Mouse (Mus musculus): ENCODE measurements around the gene Olfr809. TPM values are rescaled to one million over a fixed set of nuclear protein-coding genes. Genes with fewer than 3 reads are reported as not detected.

Olfr809 gene
- not detected for total RNA-seq (2022)

- DNase-seq (ENCODE audit: low spot score): no peak
Observed at GRCm38 (mm10) chr10:129774338-129774737, at the start of gene Olfr809. Gene Olfr809 (plus strand): TSS chr10:129774638.

GRCm38 (mm10) chr10:129729275-129729674 is 45.2 kb upstream of the Olfr809 start, which contains the start of gene Olfr805:
Gene Olfr805 (minus strand): TSS chr10:129729375.
- no peak for DNase-seq (ENCODE audit: low spot score)

GRCm38 (mm10) chr10:129741821-129742220 is 32.6 kb upstream of the Olfr809 start, which contains the start of gene Olfr806:
Gene Olfr806 (minus strand): TSS chr10:129741921.
- DNase-seq (ENCODE audit: low spot score): no peak

GRCm38 (mm10) chr10:129757693-129758092 is 16.7 kb upstream of the Olfr809 start, which contains the start of gene Olfr807:
Gene Olfr807 (minus strand): TSS chr10:129757793.
- no peak for DNase-seq (ENCODE audit: low spot score)

GRCm38 (mm10) chr10:129765182-129765581 is 9.3 kb upstream of the Olfr809 start, which contains the start of gene Olfr808:
Gene Olfr808 (plus strand): TSS chr10:129765482.
- DNase-seq (ENCODE audit: low spot score): no peak

GRCm38 (mm10) chr10:129778123-129778522 is 3.7 kb downstream of the Olfr809 start:
- DNase-seq (ENCODE audit: low spot score): no peak

GRCm38 (mm10) chr10:129794817-129795216 is 20.4 kb downstream of the Olfr809 start, which contains the start of gene Olfr810:
Gene Olfr810 (minus strand): TSS chr10:129794917.
- no peak for DNase-seq (ENCODE audit: low spot score)

- no peak for DNase-seq (ENCODE audit: low spot score)
Observed at GRCm38 (mm10) chr10:129804296-129804695, 29.9 kb downstream of the Olfr809 start, which contains the start of gene Olfr811. Gene Olfr811 (minus strand): TSS chr10:129804396.

Small RNA genes lying within 50 kb of the gene (microRNA-seq; reads per million reads assigned to microRNA genes)
- not detected for gene Gm24485

Other genes with a start within 250 kb of the Olfr809 start
- not detected for gene Olfr792, start 235.5 kb upstream of the Olfr809 start, total RNA-seq (2022)
- gene Olfr794, start 207.0 kb upstream of the Olfr809 start, total RNA-seq (2022): not detected
- gene Olfr796, start 162.1 kb upstream of the Olfr809 start, total RNA-seq (2022): not detected
- gene Olfr798, start 146.7 kb upstream of the Olfr809 start, total RNA-seq (2022): not detected
- gene Olfr799, start 137.2 kb upstream of the Olfr809 start, total RNA-seq (2022): not detected
- gene Olfr800, start 116.9 kb upstream of the Olfr809 start, total RNA-seq (2022): not detected
- gene Olfr801, start 100.8 kb upstream of the Olfr809 start, total RNA-seq (2022): not detected
- gene Olfr802, start 86.5 kb upstream of the Olfr809 start, total RNA-seq (2022): not detected
- gene Olfr803, start 80.4 kb upstream of the Olfr809 start, total RNA-seq (2022): not detected
- not detected for gene Olfr804, start 71.4 kb upstream of the Olfr809 start, total RNA-seq (2022)
- not detected for gene Olfr805, start 45.3 kb upstream of the Olfr809 start, total RNA-seq (2022)
- not detected for gene Olfr806, start 32.7 kb upstream of the Olfr809 start, total RNA-seq (2022)
- gene Olfr807, start 16.8 kb upstream of the Olfr809 start, total RNA-seq (2022): not detected
- gene Olfr808, start 9.2 kb upstream of the Olfr809 start, total RNA-seq (2022): not detected
- not detected for gene Olfr810, start 20.3 kb downstream of the Olfr809 start, total RNA-seq (2022)
- gene Olfr811, start 29.8 kb downstream of the Olfr809 start, total RNA-seq (2022): not detected
- not detected for gene Olfr812, start 71.5 kb downstream of the Olfr809 start, total RNA-seq (2022)
- not detected for gene Olfr813, start 80.7 kb downstream of the Olfr809 start, total RNA-seq (2022)
- gene Olfr814, start 105.2 kb downstream of the Olfr809 start, total RNA-seq (2022): not detected
- not detected for gene Olfr815, start 131.2 kb downstream of the Olfr809 start, total RNA-seq (2022)
- gene Olfr816, start 141.0 kb downstream of the Olfr809 start, total RNA-seq (2022): not detected
- not detected for gene Olfr818, start 174.5 kb downstream of the Olfr809 start, total RNA-seq (2022)
- gene Olfr819, start 192.6 kb downstream of the Olfr809 start, total RNA-seq (2022): not detected
- gene Olfr247, start 201.5 kb downstream of the Olfr809 start, total RNA-seq (2022): not detected
- not detected for gene Gm10310, start 210.4 kb downstream of the Olfr809 start, total RNA-seq (2022)
- gene Olfr820, start 238.0 kb downstream of the Olfr809 start, total RNA-seq (2022): not detected